Mouse (Mus musculus) naive thymus-derived CD4-positive, alpha-beta T cell, adult 2 months (primary cell): ENCODE measurements around the gene Kcnmb3.

Source experiments
- DNase-seq: peaks from one replicate; pipeline ENCODE4 v3.0.0-alpha.2; 2011; ENCODE audit warnings: low read depth

Kcnmb3 gene

DNA sequence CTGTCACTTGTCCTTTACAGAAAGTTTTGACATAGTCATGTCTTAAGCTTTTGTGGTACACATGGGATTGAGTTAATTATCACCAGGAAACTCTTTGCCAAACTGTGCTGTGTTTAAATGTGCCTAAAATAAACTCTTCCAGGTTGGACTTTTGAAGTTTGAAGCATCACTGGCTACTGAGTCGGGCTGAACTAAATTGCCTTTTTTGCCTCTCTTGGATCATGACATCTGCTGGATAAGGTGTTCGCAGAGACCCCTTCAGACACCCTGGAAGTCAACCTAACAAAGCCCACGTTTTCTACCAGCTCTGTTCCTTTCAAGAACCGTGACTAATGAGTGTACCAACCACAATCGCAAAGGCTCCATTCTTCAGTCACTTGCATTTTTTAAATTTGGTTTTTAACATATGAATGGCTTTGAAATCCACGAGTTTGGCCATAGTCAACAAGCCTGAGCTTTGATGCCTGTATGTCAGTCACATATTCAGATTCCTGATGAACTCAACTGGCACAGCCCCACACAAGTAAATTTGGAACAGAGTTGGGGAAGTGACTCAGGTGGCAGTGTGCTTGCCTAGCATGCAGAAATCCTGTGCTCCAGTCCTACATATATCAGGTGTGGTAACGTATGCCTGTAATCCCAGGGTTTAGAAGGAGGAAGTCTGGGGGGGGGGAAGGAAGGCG lies 3.2 kb upstream of the Kcnmb3 start:
- no peak for DNase-seq

- peak; percentile 30 for DNase-seq
Measured at GRCm38 (mm10) chr3:32494387-32495087, 2.5 kb upstream of the Kcnmb3 start.

- no peak for DNase-seq
Measured at GRCm38 (mm10) chr3:32490928-32491315, 1.1 kb downstream of the Kcnmb3 start.

DNA sequence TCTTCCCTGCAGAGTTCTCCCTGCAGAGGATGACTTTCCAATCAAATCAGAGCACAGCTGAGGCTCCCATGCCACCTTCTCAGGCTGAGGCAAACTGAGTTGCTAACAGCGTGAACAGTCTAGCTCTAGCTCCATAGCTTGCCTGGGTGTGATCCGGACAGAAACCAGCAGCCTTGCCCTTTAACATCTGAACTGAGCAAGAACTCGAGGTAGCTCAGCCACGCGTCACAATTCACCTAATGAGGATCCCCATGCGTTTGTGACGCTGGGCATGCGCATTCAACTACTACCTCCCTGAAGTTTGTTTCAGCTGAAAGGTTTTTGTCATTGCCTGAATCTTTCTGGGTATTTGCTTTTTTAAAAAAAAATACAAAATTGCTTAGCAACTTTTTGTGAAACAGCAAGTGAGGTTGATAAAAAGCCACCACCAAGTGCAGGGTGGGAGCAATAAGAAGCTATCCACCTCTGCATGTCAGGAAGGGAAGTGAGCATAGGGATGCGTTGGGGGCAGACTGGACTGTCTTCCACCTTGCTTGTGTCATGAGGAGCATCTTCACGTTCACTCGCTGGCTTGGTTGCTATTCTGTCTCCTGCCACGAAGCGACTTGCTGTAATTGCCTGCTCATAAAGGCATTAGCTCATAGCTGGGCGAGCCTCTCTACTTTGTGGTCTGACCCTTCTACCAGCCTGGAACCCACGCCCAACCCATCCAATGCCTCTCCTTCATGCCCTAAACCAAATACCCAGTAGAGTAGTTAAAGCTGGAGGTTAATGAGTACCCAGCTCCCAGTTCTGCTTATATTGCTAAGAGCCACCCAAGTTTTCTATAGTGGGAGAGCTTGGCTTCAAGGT lies 1.7 kb downstream of the Kcnmb3 start:
- no peak for DNase-seq

DNA sequence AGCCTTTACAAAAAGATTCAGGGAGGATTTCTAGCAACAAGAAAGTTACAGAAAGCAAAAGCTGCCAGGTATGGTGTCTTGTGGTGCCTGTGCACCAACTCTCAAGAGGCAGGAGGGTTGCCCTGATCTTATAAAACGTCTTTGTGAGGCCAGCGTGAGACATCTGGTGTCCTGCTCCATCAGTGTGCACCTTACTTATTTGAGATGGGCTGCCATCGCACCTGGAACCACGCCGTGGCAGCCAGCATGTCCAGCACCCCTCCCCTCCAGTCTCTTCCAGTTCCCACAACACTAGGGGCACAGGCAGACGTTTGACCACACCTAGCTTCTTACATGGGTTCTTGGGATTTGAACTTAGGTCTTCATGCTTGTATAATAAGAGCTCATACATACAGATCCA lies 3.9 kb downstream of the Kcnmb3 start:
- no peak for DNase-seq

DNA sequence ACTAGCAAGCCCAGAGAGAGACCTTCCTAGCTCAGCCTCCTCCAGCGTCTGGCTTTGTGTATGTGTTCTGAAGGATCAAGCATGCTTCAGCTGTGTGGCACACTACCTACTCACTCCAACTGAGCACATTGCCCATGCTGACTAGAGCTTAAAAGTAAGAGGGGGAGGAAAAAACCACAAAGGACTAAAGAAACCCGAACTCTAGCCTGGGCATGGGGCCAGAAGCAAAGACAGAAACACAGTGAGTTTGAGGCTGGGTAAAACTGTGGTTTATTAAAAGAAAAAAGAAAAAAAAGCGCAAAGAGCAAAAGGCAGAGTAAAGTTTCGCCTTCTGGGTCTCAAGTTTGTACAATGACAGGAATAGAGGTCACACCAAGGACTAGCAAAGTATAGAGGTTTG lies 5.5 kb downstream of the Kcnmb3 start:
- no peak for DNase-seq

DNA sequence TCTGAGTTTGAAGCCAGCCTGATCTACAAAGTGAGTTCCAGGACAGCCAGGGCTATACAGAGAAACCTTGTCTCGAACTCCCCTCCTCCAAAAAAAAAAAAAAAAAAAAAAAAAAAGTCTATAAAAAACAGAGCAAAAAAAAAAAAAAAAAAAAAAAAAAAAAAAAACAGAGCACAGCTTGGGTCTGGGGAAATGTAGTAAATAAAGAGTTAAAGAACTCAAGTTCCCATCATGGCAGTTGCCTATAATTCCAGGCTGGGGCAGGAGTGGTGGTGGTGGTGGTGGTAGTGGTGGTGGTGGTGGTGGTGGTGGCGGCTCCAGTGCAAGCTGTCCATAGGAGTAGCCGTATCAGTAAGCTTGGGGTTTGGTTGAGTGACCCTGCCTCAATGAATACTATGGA lies 9.0 kb downstream of the Kcnmb3 start:
- no peak for DNase-seq

DNA sequence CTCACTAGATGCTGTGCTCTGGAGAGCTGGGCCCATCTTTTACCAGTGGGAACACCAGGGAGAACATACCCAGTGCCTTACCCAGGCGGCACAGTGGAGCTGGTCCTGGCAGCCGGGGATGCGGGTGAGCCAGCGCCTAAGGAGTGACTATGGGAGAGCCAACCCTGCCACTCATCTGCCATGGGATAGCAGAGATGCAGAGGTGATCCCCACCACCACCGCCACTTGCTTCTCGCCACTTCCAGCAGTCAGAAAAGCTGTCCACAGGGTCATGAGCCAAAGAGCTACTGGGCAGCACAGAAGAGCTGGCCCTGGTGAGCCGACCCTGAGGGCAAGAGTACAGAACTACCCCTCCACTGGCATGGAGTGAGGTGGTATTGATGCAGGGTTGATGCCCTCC lies 12.1 kb downstream of the Kcnmb3 start:
- DNase-seq, result no peak

DNA sequence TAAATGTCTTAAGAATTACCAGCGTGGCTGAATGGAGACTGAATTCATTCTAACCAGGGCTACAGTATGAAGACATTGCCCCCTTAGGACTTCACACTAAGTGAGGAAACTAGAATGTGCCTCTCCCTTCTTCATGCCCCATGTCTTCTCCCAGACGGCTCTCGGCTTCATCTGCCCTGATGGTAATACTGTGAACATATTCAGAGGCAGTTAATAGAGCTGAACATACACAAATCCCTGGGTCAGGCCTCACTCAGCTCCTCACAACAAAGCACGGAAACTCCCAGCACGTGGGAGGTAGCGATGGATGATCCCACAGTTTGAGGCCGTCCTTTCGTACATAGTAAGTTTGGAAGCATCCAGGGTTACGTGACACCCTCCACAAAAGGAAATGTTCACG lies 18.8 kb downstream of the Kcnmb3 start:
- no peak for DNase-seq

GRCm38 (mm10) chr3:32472191-32472900 lies 19.7 kb downstream of the Kcnmb3 start:
- no peak for DNase-seq

DNA sequence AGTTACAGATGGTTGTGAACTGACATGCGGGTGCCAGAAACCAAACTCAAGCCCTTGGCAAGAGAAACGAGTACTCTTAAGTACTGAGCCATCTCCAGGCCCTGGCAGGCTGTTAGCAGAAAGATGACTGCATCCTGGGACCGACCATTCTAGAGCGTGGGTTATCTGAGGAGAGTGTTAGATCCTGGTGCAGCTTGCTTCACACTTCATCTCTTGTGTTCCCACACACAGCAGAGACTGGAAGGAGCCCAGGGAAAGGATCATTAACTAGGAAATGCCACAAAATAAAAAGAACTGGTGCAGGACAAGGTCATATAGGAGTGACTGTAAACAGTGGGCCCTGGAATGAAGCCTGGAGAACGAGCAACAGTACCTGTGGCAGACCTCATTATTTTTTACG lies 20.9 kb downstream of the Kcnmb3 start:
- DNase-seq, result no peak

DNA sequence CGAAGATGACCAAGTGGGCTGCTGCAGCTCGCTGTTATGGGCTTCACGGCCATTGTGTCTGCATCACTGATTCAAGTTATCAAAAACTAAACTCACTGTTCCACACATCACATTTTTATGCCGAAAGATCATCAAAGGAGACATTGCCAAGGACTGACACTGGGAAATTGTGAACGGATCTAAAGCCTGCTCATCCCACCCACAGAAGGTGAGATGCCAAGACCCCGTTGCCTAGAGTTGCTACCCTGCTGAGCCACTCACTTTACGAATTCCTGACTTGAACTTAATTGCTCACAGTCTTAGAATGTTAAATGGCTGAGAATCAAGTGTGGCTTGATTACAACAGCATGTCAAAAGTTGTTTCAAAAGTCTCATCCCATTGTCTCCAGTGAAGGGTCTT lies 21.6 kb downstream of the Kcnmb3 start:
- no peak for DNase-seq

DNA sequence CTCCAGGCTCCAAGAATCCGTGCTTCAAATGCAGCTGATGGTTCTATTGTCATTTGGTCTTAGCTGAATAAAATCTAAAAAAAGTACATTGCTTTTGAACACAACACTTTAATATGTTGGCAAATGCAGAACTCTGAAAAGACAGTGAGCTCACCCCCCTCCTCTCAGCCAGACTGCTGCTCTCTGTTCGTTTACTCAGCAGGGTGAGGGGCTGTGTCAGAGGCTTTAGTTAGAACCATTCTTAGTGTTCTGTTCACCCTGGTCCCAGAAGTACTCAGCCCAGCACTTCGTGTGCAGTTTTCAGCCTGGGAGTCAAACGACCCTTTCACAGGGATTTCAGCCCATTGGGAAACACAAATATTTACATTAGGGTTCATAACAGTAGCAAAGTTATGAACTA lies 23.6 kb downstream of the Kcnmb3 start:
- DNase-seq, result no peak

GRCm38 (mm10) chr3:32467321-32467720 lies 24.7 kb downstream of the Kcnmb3 start:
- no peak for DNase-seq

GRCm38 (mm10) chr3:32459777-32460176 lies 32.3 kb downstream of the Kcnmb3 start:
- DNase-seq, result peak; percentile 61

GRCm38 (mm10) chr3:32454329-32455021 lies 37.6 kb downstream of the Kcnmb3 start:
- no peak for DNase-seq

- no peak for DNase-seq
Measured at GRCm38 (mm10) chr3:32441710-32442109, 50.3 kb downstream of the Kcnmb3 start.

GRCm38 (mm10) chr3:32438716-32439115 lies 53.3 kb downstream of the Kcnmb3 start:
- no peak for DNase-seq

DNA sequence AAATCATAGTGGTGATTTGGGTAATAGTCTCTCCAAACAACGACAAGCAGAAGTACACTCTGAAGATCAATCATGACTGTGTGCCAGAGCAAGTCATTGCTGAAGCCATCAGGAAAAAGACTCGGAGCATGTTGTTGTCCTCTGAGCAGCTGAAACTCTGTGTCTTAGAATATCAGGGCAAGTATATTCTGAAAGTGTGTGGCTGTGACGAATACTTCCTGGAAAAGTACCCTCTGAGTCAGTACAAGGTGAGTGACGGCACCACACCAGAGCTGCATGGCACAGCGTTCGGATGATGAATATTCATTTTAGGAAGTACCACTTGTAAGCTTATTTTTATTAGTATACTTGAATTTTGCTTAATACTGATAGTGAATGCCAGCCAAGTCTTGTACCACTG lies 54.2 kb downstream of the Kcnmb3 start:
- no peak for DNase-seq

- no peak for DNase-seq
Measured at GRCm38 (mm10) chr3:32437297-32437696, 54.7 kb downstream of the Kcnmb3 start.

DNA sequence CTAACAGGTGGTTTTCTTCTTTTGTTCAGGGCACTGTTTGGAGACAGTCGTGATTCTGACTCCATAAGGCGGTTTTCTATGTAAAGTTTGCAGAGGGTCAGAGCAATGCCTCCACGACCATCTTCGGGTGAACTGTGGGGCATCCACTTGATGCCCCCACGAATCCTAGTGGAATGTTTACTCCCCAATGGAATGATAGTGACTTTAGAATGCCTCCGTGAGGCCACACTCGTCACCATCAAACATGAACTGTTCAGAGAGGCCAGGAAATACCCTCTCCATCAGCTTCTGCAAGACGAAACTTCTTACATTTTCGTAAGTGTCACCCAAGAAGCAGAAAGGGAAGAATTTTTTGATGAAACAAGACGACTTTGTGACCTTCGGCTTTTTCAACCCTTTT lies 55.9 kb downstream of the Kcnmb3 start:
- no peak for DNase-seq

DNA sequence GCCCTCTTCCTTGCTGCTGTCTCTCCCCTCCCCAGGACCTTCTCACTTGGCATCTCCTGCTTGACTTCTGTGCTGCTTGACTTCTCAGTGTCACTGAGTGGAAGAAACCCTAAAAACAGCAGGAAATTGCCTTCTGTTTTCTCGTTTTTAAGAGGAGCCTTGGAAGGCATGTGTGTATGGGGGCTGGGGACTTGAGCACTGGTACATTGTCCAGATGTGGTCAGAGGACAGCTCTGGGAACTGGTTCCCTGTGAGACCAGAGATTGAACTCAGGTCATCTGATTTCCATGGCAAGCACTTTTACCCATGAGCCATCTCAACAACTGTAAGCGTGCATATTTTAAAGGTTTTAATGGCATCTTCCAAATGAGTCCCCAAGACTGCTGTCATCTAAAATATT lies 58.0 kb downstream of the Kcnmb3 start:
- DNase-seq, result no peak
